Mouse (Mus musculus): ENCODE results near the gene Dusp1. TPM values are rescaled to one million over a fixed set of nuclear protein-coding genes. Genes with fewer than 3 reads are reported as not detected.

Gene Dusp1
- polyA plus RNA-seq, 1 experiment from 2014 or later = 19.8 TPM

DNA sequence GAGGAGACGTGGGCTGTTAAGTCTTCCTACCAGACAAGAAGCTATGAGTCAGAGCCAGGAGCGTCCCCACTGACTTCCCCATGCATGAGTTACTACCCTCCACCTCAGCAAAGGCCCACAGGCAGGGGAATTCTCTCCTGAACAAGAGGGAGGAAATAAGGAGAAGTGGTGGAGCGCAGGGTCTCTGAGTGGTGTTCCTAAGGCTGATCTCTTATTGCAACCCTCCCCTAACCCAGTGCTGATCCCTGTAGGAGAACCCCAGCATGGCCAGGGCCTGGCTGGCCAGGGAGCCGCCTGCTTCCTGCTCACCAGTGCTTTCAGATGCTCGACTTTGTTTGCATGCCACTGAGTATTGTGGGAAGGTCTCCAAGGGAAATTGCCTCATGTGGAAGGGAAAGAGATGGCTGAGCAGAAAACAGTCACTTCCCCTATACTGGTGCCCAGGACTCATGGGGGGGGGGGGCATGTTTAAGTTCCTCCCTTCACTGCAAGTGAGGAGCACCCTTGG is 64.5 kb downstream of the Dusp1 start:
- WGBS = 63% methylated on average over 5 of the region's 5 CpGs
- Histone ChIP-seq H3K9ac (ENCODE audit: low read depth, low read length) (no peak overlapping the region), H3K27ac (ENCODE audit: low read depth, low read length) (no peak overlapping the region), H3K4me3 (ENCODE audit: low read length) (no peak overlapping the region), H3K36me3 (ENCODE audit: control insufficient read depth, insufficient read depth, low read length) (no peaks in the 10 kb centered on the region), H3K4me2 (replicated peaks; ENCODE audit: low read depth, low read length) (no peak overlapping the region), H3K9me3 (ENCODE audit: control insufficient read depth, low read length) (0 out of 2 replicates have a peak, but pooled peaks cover 3% of the 10 kb centered on the region), H3K4me1 (ENCODE audit: control insufficient read depth, insufficient read depth, low read length) (no peaks in the 10 kb centered on the region), H3K27me3 (ENCODE audit: control insufficient read depth, insufficient read depth, low read length) (no peaks in the 10 kb centered on the region)
- no peak for ATAC-seq (ENCODE audit: low FRiP score, low TSS enrichment)

DNA sequence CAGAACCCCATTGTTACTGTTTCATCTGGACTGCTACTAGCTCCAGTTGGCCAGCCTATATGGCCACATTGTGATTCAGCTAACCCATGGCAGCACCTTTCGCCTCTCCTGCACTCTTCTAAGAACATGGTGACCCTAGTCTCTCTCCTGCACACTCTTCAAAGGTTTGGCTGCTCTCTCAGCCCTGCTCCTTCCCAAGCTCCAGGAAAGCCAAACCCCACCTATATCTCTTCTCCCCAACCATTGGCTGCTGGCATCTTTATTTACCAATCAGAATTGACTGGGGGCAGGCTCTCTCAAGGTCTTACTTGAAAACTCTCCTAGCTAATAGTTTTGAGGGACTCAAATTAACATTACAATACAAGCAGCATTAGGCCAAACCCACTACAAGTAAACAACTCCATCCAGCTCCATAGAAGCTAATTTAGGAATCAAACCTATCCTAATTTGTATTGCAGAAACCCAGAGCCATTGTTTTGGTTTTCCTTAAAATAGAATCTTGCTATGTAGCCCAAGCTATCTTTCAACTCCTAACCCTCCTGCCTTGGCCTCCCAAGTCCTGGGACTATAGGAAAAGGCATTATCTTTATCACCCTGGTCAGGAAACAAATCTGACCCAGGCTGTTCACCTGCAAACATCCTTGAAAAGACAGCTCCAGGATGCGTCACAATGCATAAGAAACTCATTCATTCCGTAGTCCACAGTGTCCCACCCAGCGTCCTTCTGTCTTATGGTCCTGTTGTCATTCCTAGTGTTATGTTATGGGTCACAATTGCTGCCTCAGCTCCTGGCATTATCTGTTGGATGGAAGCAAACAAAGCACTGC is 67.1 kb downstream of the Dusp1 start:
- Histone ChIP-seq H3K36me3 (ENCODE audit: control insufficient read depth, insufficient read depth, low read length) (no peaks in the 10 kb centered on the region), H3K4me1 (ENCODE audit: control insufficient read depth, insufficient read depth, low read length) (no peaks in the 10 kb centered on the region), H3K27ac (ENCODE audit: low read depth, low read length) (no peak overlapping the region), H3K9me3 (ENCODE audit: control insufficient read depth, low read length) (0 out of 2 replicates have a peak, but pooled peaks cover 3% of the 10 kb centered on the region), H3K4me2 (replicated peaks; ENCODE audit: low read depth, low read length) (no peak overlapping the region), H3K9ac (ENCODE audit: low read depth, low read length) (no peak overlapping the region), H3K4me3 (ENCODE audit: low read length) (no peak overlapping the region), H3K27me3 (ENCODE audit: control insufficient read depth, insufficient read depth, low read length) (no peaks in the 10 kb centered on the region)
- no peak for ATAC-seq (ENCODE audit: low FRiP score, low TSS enrichment)
- WGBS = 88% methylated on average over 4 of the region's 4 CpGs

DNA sequence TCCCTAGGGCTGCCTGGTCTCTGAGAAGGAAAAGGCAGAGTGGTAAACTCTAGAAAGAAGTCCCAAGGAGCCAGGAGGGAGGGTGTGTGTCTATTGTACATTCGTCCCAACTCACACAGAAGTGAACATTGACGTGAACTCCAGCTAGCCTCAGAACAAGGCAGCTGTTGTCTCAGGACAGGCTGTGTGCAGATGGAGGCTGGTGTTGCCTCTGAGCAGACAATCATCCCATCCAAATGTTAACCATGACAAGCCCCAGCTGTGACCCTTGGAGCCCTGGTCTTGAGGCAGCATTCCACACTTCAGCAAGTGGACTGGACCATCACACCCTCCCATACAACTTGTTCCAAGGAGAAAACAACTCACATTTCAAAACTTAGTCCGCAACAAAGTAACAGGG is 69.7 kb downstream of the Dusp1 start:
- no peak for ATAC-seq (ENCODE audit: low FRiP score, low TSS enrichment)
- no peak overlapping the region for H3K4me3 ChIP-seq (ENCODE audit: low read length)
- 0 out of 2 replicates have a peak, but pooled peaks cover 3% of the 10 kb centered on the region for H3K9me3 ChIP-seq (ENCODE audit: control insufficient read depth, low read length)
- WGBS = 91% methylated on average over 3 of the region's 3 CpGs
- no peaks in the 10 kb centered on the region for H3K27me3 ChIP-seq (ENCODE audit: control insufficient read depth, insufficient read depth, low read length)
- no peak overlapping the region for H3K27ac ChIP-seq (ENCODE audit: low read depth, low read length)
- H3K4me2 ChIP-seq (replicated peaks; ENCODE audit: low read depth, low read length) = no peak overlapping the region
- no peaks in the 10 kb centered on the region for H3K36me3 ChIP-seq (ENCODE audit: control insufficient read depth, insufficient read depth, low read length)
- no peaks in the 10 kb centered on the region for H3K4me1 ChIP-seq (ENCODE audit: control insufficient read depth, insufficient read depth, low read length)
- H3K9ac ChIP-seq (ENCODE audit: low read depth, low read length) = no peak overlapping the region

DNA sequence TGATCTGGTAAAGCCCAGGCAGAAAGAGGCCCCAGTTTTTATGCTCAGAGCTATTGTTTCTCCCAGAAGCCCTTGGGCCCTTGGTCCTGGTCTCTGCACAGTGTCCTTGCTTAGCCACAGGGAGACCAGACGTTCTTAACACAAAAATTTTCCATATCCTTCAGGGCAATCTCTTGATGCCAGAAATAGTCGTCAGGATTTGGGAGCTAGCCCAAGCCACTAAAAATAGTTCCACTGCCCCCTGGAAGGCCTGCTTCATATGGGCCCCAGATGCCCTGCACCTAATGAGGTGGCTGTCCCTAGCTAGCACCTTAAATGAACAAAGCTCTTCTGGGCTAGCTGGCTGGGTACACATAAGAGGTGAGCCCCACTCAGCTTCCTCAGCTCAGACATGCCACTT is 71.0 kb downstream of the Dusp1 start:
- Histone ChIP-seq H3K9ac (ENCODE audit: low read depth, low read length) (no peak overlapping the region), H3K36me3 (ENCODE audit: control insufficient read depth, insufficient read depth, low read length) (no peaks in the 10 kb centered on the region), H3K4me1 (ENCODE audit: control insufficient read depth, insufficient read depth, low read length) (no peaks in the 10 kb centered on the region), H3K4me3 (ENCODE audit: low read length) (no peak overlapping the region), H3K27me3 (ENCODE audit: control insufficient read depth, insufficient read depth, low read length) (no peaks in the 10 kb centered on the region), H3K4me2 (replicated peaks; ENCODE audit: low read depth, low read length) (no peak overlapping the region), H3K27ac (ENCODE audit: low read depth, low read length) (no peak overlapping the region), H3K9me3 (ENCODE audit: control insufficient read depth, low read length) (0 out of 2 replicates have a peak, but pooled peaks cover 3% of the 10 kb centered on the region)
- ATAC-seq (ENCODE audit: low FRiP score, low TSS enrichment) = no peak
- 83% methylated on average over 2 of the region's 2 CpGs for WGBS

DNA sequence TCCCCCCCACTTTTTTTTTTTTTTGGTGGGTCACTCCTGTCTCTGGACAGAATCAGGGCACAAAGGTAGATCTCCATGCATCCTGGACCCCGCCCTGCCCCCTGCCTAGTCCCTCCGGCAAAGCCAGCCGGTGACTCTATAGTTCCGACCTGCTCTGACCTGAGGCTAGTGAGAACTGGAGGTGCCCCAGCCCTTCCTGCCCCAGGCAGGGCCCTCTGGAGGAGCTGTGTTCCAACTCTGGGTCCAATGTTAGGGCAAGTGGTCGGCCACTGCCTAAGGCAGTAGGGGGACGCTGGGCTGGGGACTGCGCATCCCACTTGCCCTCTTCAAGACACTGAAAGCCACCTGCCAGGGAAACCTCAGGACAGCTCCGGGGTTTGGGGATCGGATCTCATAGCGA is 71.9 kb downstream of the Dusp1 start:
- H3K36me3 ChIP-seq (ENCODE audit: control insufficient read depth, insufficient read depth, low read length) = no peaks in the 10 kb centered on the region
- H3K9ac ChIP-seq (ENCODE audit: low read depth, low read length) = no peak overlapping the region
- H3K4me1 ChIP-seq (ENCODE audit: control insufficient read depth, insufficient read depth, low read length) = no peaks in the 10 kb centered on the region
- H3K9me3 ChIP-seq (ENCODE audit: control insufficient read depth, low read length) = 0 out of 2 replicates have a peak, but pooled peaks cover 3% of the 10 kb centered on the region
- ATAC-seq (ENCODE audit: low FRiP score, low TSS enrichment) = no peak
- no peak overlapping the region for H3K4me3 ChIP-seq (ENCODE audit: low read length)
- WGBS = 93% methylated on average over 10 of the region's 10 CpGs
- no peak overlapping the region for H3K4me2 ChIP-seq (replicated peaks; ENCODE audit: low read depth, low read length)
- H3K27me3 ChIP-seq (ENCODE audit: control insufficient read depth, insufficient read depth, low read length) = no peaks in the 10 kb centered on the region
- no peak overlapping the region for H3K27ac ChIP-seq (ENCODE audit: low read depth, low read length)

DNA sequence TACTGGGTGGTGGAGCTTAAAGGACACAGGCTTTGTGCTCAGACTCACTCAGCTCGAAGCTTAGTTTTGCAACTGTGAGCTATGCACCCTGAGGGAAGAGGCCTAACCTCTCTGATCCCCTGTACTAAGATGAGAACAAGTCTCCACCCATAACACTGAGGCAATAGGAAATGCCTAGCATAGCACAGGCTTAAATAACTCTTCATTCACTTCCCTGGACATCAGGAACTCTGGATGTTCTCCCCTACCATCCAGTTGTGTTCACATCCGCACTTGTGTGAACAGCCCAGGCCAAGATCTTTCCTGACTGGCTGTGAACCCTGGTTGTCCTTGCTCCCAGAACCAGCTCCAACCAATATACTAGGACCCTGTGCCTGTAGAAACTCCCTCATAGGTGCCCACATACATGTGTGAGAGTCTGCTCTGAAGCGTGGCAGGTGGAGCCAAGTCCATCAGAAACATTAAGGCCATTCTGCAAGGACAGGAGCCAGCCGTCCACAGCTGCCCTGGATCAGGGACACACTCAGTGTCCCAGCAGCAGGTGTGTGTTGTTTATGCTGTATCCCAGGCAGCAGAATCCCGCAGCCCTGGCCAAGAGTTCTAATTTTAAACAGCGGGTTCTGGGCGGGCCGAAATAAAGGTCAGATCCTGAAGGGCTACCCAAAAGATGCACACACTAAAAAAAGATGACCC is 73.1 kb downstream of the Dusp1 start:
- no peak for ATAC-seq (ENCODE audit: low FRiP score, low TSS enrichment)
- no peak overlapping the region for H3K9ac ChIP-seq (ENCODE audit: low read depth, low read length)
- H3K9me3 ChIP-seq (ENCODE audit: control insufficient read depth, low read length) = 0 out of 2 replicates have a peak, but pooled peaks cover 3% of the 10 kb centered on the region
- no peak overlapping the region for H3K4me2 ChIP-seq (replicated peaks; ENCODE audit: low read depth, low read length)
- 85% methylated on average over 8 of the region's 8 CpGs for WGBS
- H3K27me3 ChIP-seq (ENCODE audit: control insufficient read depth, insufficient read depth, low read length) = no peaks in the 10 kb centered on the region
- no peak overlapping the region for H3K4me3 ChIP-seq (ENCODE audit: low read length)
- H3K27ac ChIP-seq (ENCODE audit: low read depth, low read length) = no peak overlapping the region
- H3K36me3 ChIP-seq (ENCODE audit: control insufficient read depth, insufficient read depth, low read length) = no peaks in the 10 kb centered on the region
- no peaks in the 10 kb centered on the region for H3K4me1 ChIP-seq (ENCODE audit: control insufficient read depth, insufficient read depth, low read length)

DNA sequence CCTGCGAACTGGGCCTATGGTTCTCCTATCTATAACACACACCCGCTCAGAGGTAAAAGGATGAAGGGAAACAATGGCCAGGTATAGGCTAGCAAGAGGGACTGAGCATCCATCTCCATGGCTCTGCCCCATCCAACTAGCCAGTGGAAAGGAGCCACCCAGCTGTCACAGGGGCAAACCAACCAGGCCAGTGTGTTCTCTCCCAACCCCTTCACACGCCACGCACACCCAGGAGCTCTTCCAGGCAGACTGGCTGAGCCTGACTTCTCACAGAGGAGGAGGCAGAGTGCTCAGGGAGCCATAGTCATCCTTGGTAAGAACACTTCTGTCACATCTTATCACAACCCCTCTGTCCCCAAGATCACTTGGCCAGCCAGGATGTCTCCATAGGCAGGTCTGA is 74.0 kb downstream of the Dusp1 start:
- no peak overlapping the region for H3K4me2 ChIP-seq (replicated peaks; ENCODE audit: low read depth, low read length)
- no peak overlapping the region for H3K27ac ChIP-seq (ENCODE audit: low read depth, low read length)
- 96% methylated on average over 4 of the region's 4 CpGs for WGBS
- no peak overlapping the region for H3K4me3 ChIP-seq (ENCODE audit: low read length)
- ATAC-seq (ENCODE audit: low FRiP score, low TSS enrichment) = no peak
- no peaks in the 10 kb centered on the region for H3K4me1 ChIP-seq (ENCODE audit: control insufficient read depth, insufficient read depth, low read length)
- no peaks in the 10 kb centered on the region for H3K36me3 ChIP-seq (ENCODE audit: control insufficient read depth, insufficient read depth, low read length)
- no peak overlapping the region for H3K9ac ChIP-seq (ENCODE audit: low read depth, low read length)
- no peaks in the 10 kb centered on the region for H3K27me3 ChIP-seq (ENCODE audit: control insufficient read depth, insufficient read depth, low read length)
- H3K9me3 ChIP-seq (ENCODE audit: control insufficient read depth, low read length) = no peaks in the 10 kb centered on the region

DNA sequence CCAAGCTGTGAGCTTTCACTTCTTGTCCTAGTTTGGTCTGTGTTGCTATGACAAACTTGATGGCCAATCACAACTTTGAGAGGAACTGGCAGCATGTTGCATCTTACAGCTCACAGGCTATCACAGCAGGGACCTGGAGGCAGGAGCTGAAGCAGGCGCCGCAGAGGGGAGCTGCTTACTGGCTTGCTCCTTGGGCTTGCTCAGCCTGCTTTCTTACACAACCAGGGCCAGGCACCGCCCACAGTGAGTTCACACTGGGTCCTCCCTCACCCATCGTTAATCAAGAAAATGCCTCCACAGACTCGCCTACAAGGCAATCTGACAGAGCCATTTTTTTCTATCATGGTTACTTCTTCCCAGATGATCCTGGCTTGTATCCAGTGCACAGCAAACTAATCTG is 74.7 kb downstream of the Dusp1 start:
- H3K9me3 ChIP-seq (ENCODE audit: control insufficient read depth, low read length) = no peaks in the 10 kb centered on the region
- no peak overlapping the region for H3K27ac ChIP-seq (ENCODE audit: low read depth, low read length)
- no peak overlapping the region for H3K4me2 ChIP-seq (replicated peaks; ENCODE audit: low read depth, low read length)
- no peak for ATAC-seq (ENCODE audit: low FRiP score, low TSS enrichment)
- no peaks in the 10 kb centered on the region for H3K4me1 ChIP-seq (ENCODE audit: control insufficient read depth, insufficient read depth, low read length)
- no peaks in the 10 kb centered on the region for H3K27me3 ChIP-seq (ENCODE audit: control insufficient read depth, insufficient read depth, low read length)
- 57% methylated on average over 5 of the region's 5 CpGs for WGBS
- no peak overlapping the region for H3K9ac ChIP-seq (ENCODE audit: low read depth, low read length)
- H3K4me3 ChIP-seq (ENCODE audit: low read length) = no peak overlapping the region
- H3K36me3 ChIP-seq (ENCODE audit: control insufficient read depth, insufficient read depth, low read length) = no peaks in the 10 kb centered on the region
